In the genomic region with DNA sequence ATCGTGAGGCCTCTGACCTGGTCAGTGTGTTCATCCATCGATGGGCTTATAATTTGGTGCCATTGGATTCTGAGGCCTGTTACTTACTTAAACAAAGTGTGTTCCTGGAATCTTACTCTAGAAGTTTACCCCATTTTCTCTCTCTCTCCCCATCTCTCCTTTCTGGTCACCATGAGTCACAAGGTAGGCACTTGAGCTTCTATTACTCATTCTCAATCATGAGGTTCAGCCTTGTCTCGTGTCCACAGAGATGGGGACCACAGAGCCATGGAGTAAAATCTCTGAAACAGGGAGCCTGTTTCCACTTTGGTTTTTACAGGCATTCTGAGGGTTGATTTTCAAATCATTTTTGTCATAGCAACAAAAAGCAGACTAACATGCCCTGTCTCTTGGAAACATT, we compare ENCODE assay signal across 27 mouse cellular contexts.
"Had no signal": no experiment of that assay in that cellular context is flagged by ENCODE, and none has a peak within 500 bp of the region (broad histone marks: within the 10 kb centered on the region; RNA-seq: fewer than 3 reads in every experiment).

No protein-coding gene starts in this region.

- H3K9me3 ChIP-seq: heart, embryonic 12.5 days; hindbrain, embryonic 10.5 days; hindbrain, embryonic 12.5 days; intestine, embryonic 15.5 days; limb, embryonic 10.5 days; limb, embryonic 12.5 days; liver, embryonic 13.5 days had no signal

- H3K27ac ChIP-seq: gastrocnemius, adult 2 months; heart, adult 2 months; hindbrain, embryonic 10.5 days; hindbrain, embryonic 12.5 days; hindbrain, embryonic 14.5 days; intestine, embryonic 15.5 days; layer of hippocampus, adult 2 months; left cerebral cortex, adult 2 months; limb, embryonic 10.5 days; limb, embryonic 12.5 days; liver, embryonic 13.5 days had no signal

- DNase-seq: gastrocnemius, adult 2 months; gastrocnemius, postnatal 10 days; gastrocnemius, postnatal 25 days; heart, adult 11 months; heart, adult 2 months; heart, postnatal 10 days; heart, postnatal 4 days; kidney, adult 18-20 months; kidney, adult 8-10 months; kidney, postnatal 10 days; kidney, postnatal 25 days; kidney, postnatal 4 days; liver; liver, embryonic 13.5 days had no signal

- H3K4me2 ChIP-seq: heart, embryonic 12.5 days; hindbrain, embryonic 12.5 days; hindbrain, embryonic 14.5 days; intestine, embryonic 15.5 days; limb, embryonic 12.5 days; liver, embryonic 11.5 days; liver, embryonic 13.5 days had no signal

- H3K27me3 ChIP-seq: heart, embryonic 12.5 days; hindbrain, embryonic 12.5 days; intestine, embryonic 15.5 days; limb, embryonic 12.5 days; liver, embryonic 13.5 days had no signal

- H3K36me3 ChIP-seq: heart, embryonic 12.5 days; hindbrain, embryonic 10.5 days; hindbrain, embryonic 12.5 days; intestine, embryonic 15.5 days; limb, embryonic 10.5 days; limb, embryonic 12.5 days; liver, embryonic 13.5 days had no signal

- ATAC-seq: hindbrain, embryonic 16.5 days; inflammation-experienced regulatory T-cells, adult 6 months; intestine, embryonic 15.5 days; intestine, postnatal 0 days had no signal

- H3K9ac ChIP-seq: heart, embryonic 12.5 days; hindbrain, embryonic 12.5 days; hindbrain, embryonic 14.5 days; intestine, embryonic 15.5 days; limb, embryonic 12.5 days; liver, embryonic 13.5 days had no signal

- H3K4me3 ChIP-seq: gastrocnemius, adult 2 months; heart, adult 2 months; heart, embryonic 12.5 days; hindbrain, embryonic 10.5 days; hindbrain, embryonic 12.5 days; intestine, embryonic 15.5 days; layer of hippocampus, adult 2 months; left cerebral cortex, adult 2 months; limb, embryonic 10.5 days; limb, embryonic 12.5 days; liver, embryonic 13.5 days had no signal

- H3K4me1 ChIP-seq: hindbrain, embryonic 10.5 days; hindbrain, embryonic 12.5 days; intestine, embryonic 15.5 days; liver, embryonic 13.5 days had no signal
